Mouse (Mus musculus): Measurements from ENCODE around the gene Hist4h4. TPM values are rescaled to one million over a fixed set of nuclear protein-coding genes. Genes with fewer than 3 reads are reported as not detected.

Gene Hist4h4
- polyA plus RNA-seq, 1 experiment from 2014 or later, result 0.55 TPM

- no peak overlapping the region for H3K27ac ChIP-seq (ENCODE audit: low read length)
- H3K36me3 ChIP-seq (ENCODE audit: insufficient read depth, low read length), result no peaks in the 10 kb centered on the region
- ATAC-seq (ENCODE audit: low FRiP score, low TSS enrichment), result no peak
- no peak overlapping the region for H3K4me3 ChIP-seq (ENCODE audit: low read length)
- WGBS, result 82% methylated on average over 8 of the region's 8 CpGs
- H3K27me3 ChIP-seq (ENCODE audit: insufficient read depth, low read length), result no peaks in the 10 kb centered on the region
- H3K4me2 ChIP-seq (replicated peaks; ENCODE audit: low read depth, low read length), result no peak overlapping the region
- H3K9ac ChIP-seq (replicated peaks; ENCODE audit: low read length), result no peak overlapping the region
- no peaks in the 10 kb centered on the region for H3K9me3 ChIP-seq (ENCODE audit: low read length)
- H3K4me1 ChIP-seq (ENCODE audit: insufficient read depth, low read length), result 0 out of 2 replicates have a peak, but pooled peaks cover under 1% of the 10 kb centered on the region
Observed at GRCm38 (mm10) chr6:136769143-136769542, 35.1 kb downstream of the Hist4h4 start.

GRCm38 (mm10) chr6:136763912-136764311, 40.3 kb downstream of the Hist4h4 start:
- Histone ChIP-seq H3K36me3 (ENCODE audit: insufficient read depth, low read length) (no peaks in the 10 kb centered on the region), H3K4me3 (ENCODE audit: low read length) (no peak overlapping the region), H3K27ac (ENCODE audit: low read length) (no peak overlapping the region), H3K4me2 (replicated peaks; ENCODE audit: low read depth, low read length) (no peak overlapping the region), H3K9ac (replicated peaks; ENCODE audit: low read length) (no peak overlapping the region), H3K4me1 (ENCODE audit: insufficient read depth, low read length) (0 out of 2 replicates have a peak, but pooled peaks cover 5% of the 10 kb centered on the region), H3K9me3 (ENCODE audit: low read length) (no peaks in the 10 kb centered on the region), H3K27me3 (ENCODE audit: insufficient read depth, low read length) (no peaks in the 10 kb centered on the region)
- 76% methylated on average over 1 of the region's 1 CpGs for WGBS
- ATAC-seq (ENCODE audit: low FRiP score, low TSS enrichment), result no peak

Small RNAs within 50 kb of the gene (microRNA-seq; reads per million reads assigned to microRNA genes)
- gene Gm44364, result not detected

Other genes with a start within 250 kb of the Hist4h4 start
- gene Plbd1, start 142.5 kb downstream of the Hist4h4 start, polyA plus RNA-seq (2015; fragmentation: Nextera tagmentation; extraction: Ambion mirVana), result 5.3 and 5.7 TPM in 2 replicates
- 0.06 and 0.11 TPM in 2 replicates for gene Gucy2c, start 22.6 kb downstream of the Hist4h4 start, polyA plus RNA-seq (2015; fragmentation: Nextera tagmentation; extraction: Ambion mirVana)
- 104 and 115 TPM in 2 replicates for gene H2afj, start 3.8 kb upstream of the Hist4h4 start, polyA plus RNA-seq (2015; fragmentation: Nextera tagmentation; extraction: Ambion mirVana)
- 1.6 and 1.9 TPM in 2 replicates for gene BC049715, start 23.2 kb upstream of the Hist4h4 start, polyA plus RNA-seq (2015; fragmentation: Nextera tagmentation; extraction: Ambion mirVana)
- 110 and 122 TPM in 2 replicates for gene Wbp11, start 23.8 kb upstream of the Hist4h4 start, polyA plus RNA-seq (2015; fragmentation: Nextera tagmentation; extraction: Ambion mirVana)
- 2.4 and 2.5 TPM in 2 replicates for gene Smco3, start 31.0 kb upstream of the Hist4h4 start, polyA plus RNA-seq (2015; fragmentation: Nextera tagmentation; extraction: Ambion mirVana)
- 5.6 and 6.4 TPM in 2 replicates for gene Art4, start 53.3 kb upstream of the Hist4h4 start, polyA plus RNA-seq (2015; fragmentation: Nextera tagmentation; extraction: Ambion mirVana)
- 226 and 274 TPM in 2 replicates for gene Mgp, start 71.4 kb upstream of the Hist4h4 start, polyA plus RNA-seq (2015; fragmentation: Nextera tagmentation; extraction: Ambion mirVana)
- gene Erp27, start 117.8 kb upstream of the Hist4h4 start, polyA plus RNA-seq (2015; fragmentation: Nextera tagmentation; extraction: Ambion mirVana), result 0.22 and 0.23 TPM in 2 replicates
- gene Pde6h, start 119.4 kb upstream of the Hist4h4 start, polyA plus RNA-seq (2015; fragmentation: Nextera tagmentation; extraction: Ambion mirVana), result 0.49 and 0.55 TPM in 2 replicates
- gene Arhgdib, start 137.5 kb upstream of the Hist4h4 start, polyA plus RNA-seq (2015; fragmentation: Nextera tagmentation; extraction: Ambion mirVana), result 67.6 and 69.5 TPM in 2 replicates

Data from kidney, embryonic 16.5 days (tissue).